Mouse (Mus musculus) layer of hippocampus, postnatal 14 days (tissue): Measurements from ENCODE around the gene Btnl2. TPM values are rescaled to one million over a fixed set of nuclear protein-coding genes. Genes with fewer than 3 reads are reported as not detected.

Source experiments
- DNase-seq, 2 experiments: peaks; one replicate each; pipeline ENCODE4 v3.0.0; 2021 to 2022; ENCODE audit warnings: low spot score in 2 of 2, mixed read lengths in 1 of 2
- total RNA-seq, 2 experiments: library from RNA; stranded (reverse); gene quantifications; 2 replicates each; pipeline ENCODE4 v1.2.3; 2021

The Btnl2 gene
- total RNA-seq, 2 experiments from 2014 or later: 0.48 to 0.74 TPM

DNA sequence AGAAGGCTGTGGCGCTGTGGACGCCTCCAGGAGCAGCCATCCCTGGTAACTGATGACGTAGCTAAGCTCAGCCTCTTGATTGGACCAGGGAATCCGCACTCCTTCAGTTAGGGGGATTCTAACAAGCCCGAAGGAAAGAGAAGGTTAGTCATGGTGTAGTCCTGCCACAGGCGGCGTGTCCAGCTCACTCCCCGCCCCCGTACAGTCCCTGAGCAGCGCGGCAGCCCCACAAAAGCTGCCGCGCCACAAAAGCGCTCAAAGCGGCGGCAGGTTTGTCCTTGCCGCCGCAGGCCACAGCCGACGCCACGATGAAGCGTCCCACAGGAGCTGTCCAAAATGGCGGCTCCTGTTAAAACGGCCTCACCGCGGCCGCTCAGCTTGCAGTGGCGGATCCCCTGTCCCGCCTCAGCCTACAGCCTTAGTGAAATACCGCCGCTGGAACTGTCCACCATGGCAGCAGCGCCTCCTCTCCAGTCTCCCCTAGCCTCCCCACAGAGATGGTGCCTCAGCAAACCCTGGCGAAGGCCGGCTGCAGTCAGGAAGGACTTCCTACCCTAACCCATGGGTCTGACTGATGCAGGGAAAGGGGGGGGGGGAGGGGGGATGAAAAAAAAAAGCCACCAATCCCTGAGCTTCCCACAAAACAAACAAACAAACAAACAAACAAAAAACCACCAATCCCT, 44.2 kb downstream of the Btnl2 start, which contains the start of gene BC051142:
Gene BC051142, plus strand, starts transcription at position 110 of the 683 bp plus-strand sequence.
- peak; percentile 87 to 90 for DNase-seq

DNA sequence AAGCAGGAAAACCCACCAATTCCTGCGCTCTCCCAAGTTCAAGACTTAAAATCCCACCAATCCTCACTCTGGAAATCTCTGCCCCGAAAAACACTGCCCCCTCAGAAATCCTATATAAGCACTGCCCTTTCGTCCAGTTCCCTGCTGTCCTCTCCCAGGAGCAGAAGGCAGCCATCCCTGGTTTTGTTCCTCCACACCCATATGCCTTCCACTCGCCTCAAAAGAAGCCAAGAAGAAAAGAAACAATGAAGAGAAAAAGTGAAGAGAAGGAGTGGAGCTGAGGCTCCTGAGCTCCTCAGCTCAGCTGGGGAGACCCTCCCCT, 44.7 kb downstream of the Btnl2 start:
- no peak for DNase-seq

DNA sequence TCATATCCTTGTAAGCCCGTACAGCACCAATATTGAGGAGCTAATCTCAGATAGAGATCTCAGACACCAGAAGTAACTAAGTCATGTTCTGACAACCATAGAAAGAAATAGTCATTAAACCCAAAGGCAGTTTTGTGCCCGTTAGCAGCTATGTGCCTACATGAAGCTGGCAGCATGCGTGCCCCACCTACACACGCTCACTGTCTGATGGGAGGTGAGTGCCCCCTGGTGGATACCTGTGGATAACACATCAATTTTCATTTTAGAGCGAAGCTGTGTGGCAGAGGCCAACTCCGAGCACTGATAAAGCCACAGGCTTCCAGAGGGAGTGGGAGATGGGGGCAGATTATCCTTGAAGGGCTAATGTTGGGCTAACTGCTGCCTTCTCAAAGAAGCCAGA, 56.5 kb downstream of the Btnl2 start:
- peak; percentile 71 to 85 for DNase-seq

Other genes starting within 250 kb of the Btnl2 start
- gene H2-DMa, start 235.3 kb upstream of the Btnl2 start, total RNA-seq: 10 to 100 TPM; 36.8 to 38.0 TPM
- 100 to 1,000 TPM; 248 to 278 TPM for gene Brd2, start 232.2 kb upstream of the Btnl2 start, total RNA-seq
- 1 to 10 TPM in 1 of 2 experiments, under 1 TPM in 1; 0.55 to 1.0 TPM for gene H2-DMb2, start 211.5 kb upstream of the Btnl2 start, total RNA-seq
- under 1 TPM; 0.65 to 0.98 TPM for gene H2-DMb1, start 201.8 kb upstream of the Btnl2 start, total RNA-seq
- gene Tap1, start 167.3 kb upstream of the Btnl2 start, total RNA-seq: 1 to 10 TPM; 2.8 to 3.2 TPM
- 1 to 10 TPM; 1.1 to 1.8 TPM for gene Psmb9, start 167.1 kb upstream of the Btnl2 start, total RNA-seq
- 1 to 10 TPM; 2.5 to 2.6 TPM for gene Psmb8, start 157.1 kb upstream of the Btnl2 start, total RNA-seq
- gene Tap2, start 151.3 kb upstream of the Btnl2 start, total RNA-seq: 1 to 10 TPM; 5.7 to 5.9 TPM
- gene H2-Ob, start 115.9 kb upstream of the Btnl2 start, total RNA-seq: under 1 TPM in 1 of 2 experiments, not detected in 1; 0.69 TPM
- 1 to 10 TPM; 2.3 to 2.7 TPM for gene H2-Ab1, start 97.1 kb upstream of the Btnl2 start, total RNA-seq
- 1 to 10 TPM in 1 of 2 experiments, under 1 TPM in 1; 0.93 to 2.1 TPM for gene H2-Aa, start 67.0 kb upstream of the Btnl2 start, total RNA-seq
- gene H2-Eb1, start 49.0 kb upstream of the Btnl2 start, total RNA-seq: 1 to 10 TPM; 1.8 to 2.1 TPM
- not detected for gene H2-Eb2, start 29.2 kb upstream of the Btnl2 start, total RNA-seq
- not detected for gene Btnl1, start 22.3 kb downstream of the Btnl2 start, total RNA-seq
- 1 to 10 TPM; 4.8 to 8.2 TPM for gene BC051142, start 44.0 kb downstream of the Btnl2 start, total RNA-seq
- not detected for gene Btnl4, start 122.5 kb downstream of the Btnl2 start, total RNA-seq
- not detected for gene Btnl6, start 162.5 kb downstream of the Btnl2 start, total RNA-seq
- gene Notch4, start 209.4 kb downstream of the Btnl2 start, total RNA-seq: 10 to 100 TPM; 12.8 to 16.7 TPM
- gene Gpsm3, start 235.0 kb downstream of the Btnl2 start, total RNA-seq: 1 to 10 TPM; 3.1 to 3.5 TPM
- 10 to 100 TPM; 43.5 to 52.7 TPM for gene Pbx2, start 236.4 kb downstream of the Btnl2 start, total RNA-seq
- 1 to 10 TPM; 1.2 to 1.5 TPM for gene Ager, start 243.0 kb downstream of the Btnl2 start, total RNA-seq
- gene Rnf5, start 248.9 kb downstream of the Btnl2 start, total RNA-seq: 10 to 100 TPM; 85.7 to 92.9 TPM
- 100 to 1,000 TPM; 156 to 167 TPM for gene Agpat1, start 249.4 kb downstream of the Btnl2 start, total RNA-seq